Mouse (Mus musculus): ENCODE data around the gene Gulp1.

DNA sequence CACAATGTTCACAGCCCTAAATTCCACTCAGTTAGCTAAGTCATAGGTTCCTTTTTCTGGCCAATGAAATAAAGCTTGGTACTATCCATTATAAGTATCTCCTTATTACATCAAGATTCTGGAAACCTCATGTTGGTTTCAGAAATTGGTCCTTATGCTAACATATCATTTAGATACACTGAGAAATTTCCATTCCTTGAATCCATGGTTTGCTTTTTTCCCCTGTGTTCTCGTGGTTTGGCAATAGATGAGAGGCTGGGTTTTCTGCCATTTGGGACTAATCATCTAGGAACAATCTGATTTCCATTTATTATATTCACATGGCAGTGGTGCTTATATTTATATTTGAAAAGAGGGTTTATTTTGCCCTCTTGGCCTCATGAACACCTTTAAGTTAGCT, 226.9 kb downstream of the Gulp1 start:
- TF ChIP-seq JUND (conservative IDR thresholded peaks at IDR 0.05; ENCODE audit: low read depth, low read length) (no peak), POLR2AphosphoS2 (IDR thresholded peaks at IDR 0.05; ENCODE audit: low read depth, low read length) (no peak), CTCF (conservative IDR thresholded peaks at IDR 0.05 in 1 of 2, IDR thresholded peaks at IDR 0.05 in 1 of 2; ENCODE audit: low read depth in 2 of 2, low read length in 2 of 2) (no peak)

Data from CH12.LX (cell line).